Mouse (Mus musculus): Measurements from ENCODE around the gene Rpl28. TPM values are rescaled to one million over a fixed set of nuclear protein-coding genes. Genes with fewer than 3 reads are reported as not detected.

The Rpl28 gene
- polyA plus RNA-seq, 1 experiment from 2014 or later = 312 TPM

GRCm38 (mm10) chr7:4835631-4836327, 43.1 kb downstream of the Rpl28 start:
- peak; percentile 39; the same call in 1 of the 2 replicates for ATAC-seq (ENCODE audit: insufficient number of reproducible peaks, insufficient read depth, low FRiP score, low read depth)
- Histone ChIP-seq H3K4me2 (replicated peaks; ENCODE audit: low read depth, low read length) (peak overlapping the region; percentile 80), H3K4me1 (ENCODE audit: control insufficient read depth, insufficient read depth, low read length) (0 out of 2 replicates have a peak, but pooled peaks cover 3% of the 10 kb centered on the region), H3K4me3 (ENCODE audit: low read depth, low read length) (peak overlapping the region; percentile 41), H3K9me3 (ENCODE audit: control insufficient read depth, low read depth, low read length) (0 out of 2 replicates have a peak, but pooled peaks cover 3% of the 10 kb centered on the region), H3K27ac (ENCODE audit: low read length) (no peak overlapping the region), H3K9ac (replicated peaks; ENCODE audit: low read depth, low read length) (peak overlapping the region; percentile 42; the same call in 1 of the 2 replicates), H3K27me3 (ENCODE audit: control insufficient read depth, insufficient read depth, low read length) (peaks cover 20% of the 10 kb centered on the region; the same call in 1 of the 2 replicates), H3K36me3 (ENCODE audit: control insufficient read depth, insufficient read depth, low read length) (no peaks in the 10 kb centered on the region)
- WGBS = 7% methylated on average over 32 of the region's 34 CpGs

DNA sequence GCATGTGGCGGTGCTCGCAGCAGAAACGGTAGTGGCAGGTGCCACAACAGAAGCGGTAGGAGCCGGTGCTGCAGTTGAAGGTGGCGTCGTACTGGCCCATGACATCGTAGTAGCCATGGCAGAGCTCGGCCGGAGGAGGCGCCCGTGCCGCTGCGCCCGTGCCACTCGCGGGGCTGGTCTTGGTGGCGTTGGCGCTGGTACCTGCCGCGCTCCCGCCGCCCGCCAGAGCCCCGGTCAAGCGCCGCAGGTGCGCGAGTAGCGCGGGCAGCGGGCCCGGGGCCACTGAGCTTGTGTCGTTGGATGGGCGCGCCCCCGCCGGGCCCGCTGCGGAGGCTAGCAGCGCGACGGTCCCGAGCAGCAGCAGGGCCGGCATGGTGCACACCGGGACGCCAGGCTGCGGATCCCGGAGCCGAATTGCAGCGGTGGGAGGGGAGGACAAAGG, 43.7 kb downstream of the Rpl28 start:
- peaks cover 20% of the 10 kb centered on the region; the same call in 1 of the 2 replicates for H3K27me3 ChIP-seq (ENCODE audit: control insufficient read depth, insufficient read depth, low read length)
- H3K9ac ChIP-seq (replicated peaks; ENCODE audit: low read depth, low read length) = peak overlapping the region; percentile 42; the same call in 1 of the 2 replicates
- H3K9me3 ChIP-seq (ENCODE audit: control insufficient read depth, low read depth, low read length) = 0 out of 2 replicates have a peak, but pooled peaks cover 3% of the 10 kb centered on the region
- peak overlapping the region; percentile 80 for H3K4me2 ChIP-seq (replicated peaks; ENCODE audit: low read depth, low read length)
- peak; percentile 74 for ATAC-seq (ENCODE audit: insufficient number of reproducible peaks, insufficient read depth, low FRiP score, low read depth)
- no peak overlapping the region for H3K27ac ChIP-seq (ENCODE audit: low read length)
- H3K4me3 ChIP-seq (ENCODE audit: low read depth, low read length) = peak overlapping the region; percentile 41
- no peaks in the 10 kb centered on the region for H3K36me3 ChIP-seq (ENCODE audit: control insufficient read depth, insufficient read depth, low read length)
- WGBS = under 1% methylated on average over 51 of the region's 51 CpGs
- 0 out of 2 replicates have a peak, but pooled peaks cover 3% of the 10 kb centered on the region for H3K4me1 ChIP-seq (ENCODE audit: control insufficient read depth, insufficient read depth, low read length)

DNA sequence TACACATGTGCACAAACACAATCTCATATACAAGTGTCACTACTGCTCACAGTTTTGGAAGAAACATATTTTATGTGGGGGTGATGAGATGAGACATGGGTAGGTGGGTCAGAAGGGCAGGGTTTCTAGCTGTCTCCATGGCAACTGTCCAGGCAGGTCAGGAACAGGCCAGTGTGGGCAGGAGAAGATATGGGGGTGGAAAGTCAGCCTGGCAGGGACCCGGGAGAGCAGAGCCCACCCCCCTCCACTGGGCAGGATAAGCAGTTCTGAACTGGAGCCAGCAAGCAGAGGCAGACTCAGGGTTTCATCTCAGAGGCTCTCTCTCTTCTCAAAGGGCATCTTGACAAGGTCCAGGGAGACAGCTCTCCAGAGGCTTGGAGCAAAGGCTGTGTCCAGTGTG, 45.0 kb downstream of the Rpl28 start:
- H3K9me3 ChIP-seq (ENCODE audit: control insufficient read depth, low read depth, low read length) = 0 out of 2 replicates have a peak, but pooled peaks cover 3% of the 10 kb centered on the region
- no peak overlapping the region for H3K27ac ChIP-seq (ENCODE audit: low read length)
- H3K4me1 ChIP-seq (ENCODE audit: control insufficient read depth, insufficient read depth, low read length) = peaks cover 6% of the 10 kb centered on the region; the same call in 1 of the 2 replicates
- no peaks in the 10 kb centered on the region for H3K36me3 ChIP-seq (ENCODE audit: control insufficient read depth, insufficient read depth, low read length)
- H3K4me2 ChIP-seq (replicated peaks; ENCODE audit: low read depth, low read length) = no peak overlapping the region
- H3K9ac ChIP-seq (replicated peaks; ENCODE audit: low read depth, low read length) = no peak overlapping the region
- no peak for ATAC-seq (ENCODE audit: insufficient number of reproducible peaks, insufficient read depth, low FRiP score, low read depth)
- WGBS = 6% methylated on average over 1 of the region's 1 CpGs
- peaks cover 29% of the 10 kb centered on the region; the same call in 1 of the 2 replicates for H3K27me3 ChIP-seq (ENCODE audit: control insufficient read depth, insufficient read depth, low read length)
- no peak overlapping the region for H3K4me3 ChIP-seq (ENCODE audit: low read depth, low read length)

DNA sequence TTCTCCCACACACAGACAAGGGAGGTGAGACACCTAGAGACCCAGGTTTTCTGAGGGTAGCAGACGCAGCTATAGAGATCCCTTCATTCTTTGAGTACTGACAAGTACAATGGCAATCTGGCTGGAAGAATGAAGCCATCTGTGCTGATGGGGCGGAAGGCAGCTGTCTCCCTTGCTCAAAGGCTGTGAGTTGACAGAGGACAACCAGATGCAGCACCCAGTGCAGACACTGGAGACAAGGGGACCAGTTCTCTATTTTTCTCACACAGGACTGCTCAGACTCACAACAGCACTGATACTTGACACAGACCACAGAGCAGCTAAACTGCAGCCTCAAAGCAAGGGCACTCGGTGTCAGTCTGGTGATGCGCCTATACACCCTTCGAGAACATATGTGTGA, 49.4 kb downstream of the Rpl28 start:
- Histone ChIP-seq H3K4me3 (ENCODE audit: low read depth, low read length) (no peak overlapping the region), H3K4me1 (ENCODE audit: control insufficient read depth, insufficient read depth, low read length) (peaks cover 22% of the 10 kb centered on the region), H3K9ac (replicated peaks; ENCODE audit: low read depth, low read length) (no peak overlapping the region), H3K9me3 (ENCODE audit: control insufficient read depth, low read depth, low read length) (0 out of 2 replicates have a peak, but pooled peaks cover 2% of the 10 kb centered on the region), H3K4me2 (replicated peaks; ENCODE audit: low read depth, low read length) (0 out of 2 replicates have a peak overlapping the region, but pooled peaks have one; percentile 32), H3K27ac (ENCODE audit: low read length) (no peak overlapping the region), H3K27me3 (ENCODE audit: control insufficient read depth, insufficient read depth, low read length) (peaks cover 23% of the 10 kb centered on the region), H3K36me3 (ENCODE audit: control insufficient read depth, insufficient read depth, low read length) (no peaks in the 10 kb centered on the region)
- WGBS = 46% methylated on average over 5 of the region's 5 CpGs
- no peak for ATAC-seq (ENCODE audit: insufficient number of reproducible peaks, insufficient read depth, low FRiP score, low read depth)

DNA sequence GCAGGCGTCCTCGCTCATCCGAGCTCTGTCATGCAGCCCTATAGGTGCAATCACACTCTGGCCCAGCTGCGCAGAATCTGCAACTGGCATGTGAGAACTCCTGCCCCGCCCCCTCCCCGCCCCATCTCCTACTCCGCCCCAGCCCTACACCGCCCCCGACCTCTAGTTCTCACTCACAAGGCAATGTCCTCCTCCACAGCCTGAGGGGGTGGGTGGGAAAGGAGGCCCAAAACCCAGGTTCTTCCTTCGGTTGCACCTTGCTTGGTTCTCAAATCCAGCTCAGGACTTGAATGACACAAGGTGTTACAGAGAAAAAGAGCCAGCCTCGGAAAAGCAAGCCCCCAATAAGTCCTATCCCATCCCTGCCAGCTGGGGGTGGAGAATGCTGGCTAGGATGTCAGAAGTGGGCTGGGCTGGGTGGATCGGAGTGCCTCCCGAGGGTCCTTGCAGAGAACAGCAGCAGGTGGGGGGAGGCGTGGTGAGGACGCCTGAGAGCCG, 50.0 kb downstream of the Rpl28 start:
- WGBS = under 1% methylated on average over 16 of the region's 16 CpGs
- Histone ChIP-seq H3K4me2 (replicated peaks; ENCODE audit: low read depth, low read length) (peak overlapping the region; percentile 32), H3K27me3 (ENCODE audit: control insufficient read depth, insufficient read depth, low read length) (peaks cover 23% of the 10 kb centered on the region), H3K9ac (replicated peaks; ENCODE audit: low read depth, low read length) (no peak overlapping the region), H3K27ac (ENCODE audit: low read length) (no peak overlapping the region), H3K4me3 (ENCODE audit: low read depth, low read length) (peak overlapping the region; percentile 15; the same call in 1 of the 2 replicates), H3K9me3 (ENCODE audit: control insufficient read depth, low read depth, low read length) (no peaks in the 10 kb centered on the region), H3K4me1 (ENCODE audit: control insufficient read depth, insufficient read depth, low read length) (peaks cover 22% of the 10 kb centered on the region), H3K36me3 (ENCODE audit: control insufficient read depth, insufficient read depth, low read length) (no peaks in the 10 kb centered on the region)
- ATAC-seq (ENCODE audit: insufficient number of reproducible peaks, insufficient read depth, low FRiP score, low read depth) = peak; percentile 57; the same call in 1 of the 2 replicates

DNA sequence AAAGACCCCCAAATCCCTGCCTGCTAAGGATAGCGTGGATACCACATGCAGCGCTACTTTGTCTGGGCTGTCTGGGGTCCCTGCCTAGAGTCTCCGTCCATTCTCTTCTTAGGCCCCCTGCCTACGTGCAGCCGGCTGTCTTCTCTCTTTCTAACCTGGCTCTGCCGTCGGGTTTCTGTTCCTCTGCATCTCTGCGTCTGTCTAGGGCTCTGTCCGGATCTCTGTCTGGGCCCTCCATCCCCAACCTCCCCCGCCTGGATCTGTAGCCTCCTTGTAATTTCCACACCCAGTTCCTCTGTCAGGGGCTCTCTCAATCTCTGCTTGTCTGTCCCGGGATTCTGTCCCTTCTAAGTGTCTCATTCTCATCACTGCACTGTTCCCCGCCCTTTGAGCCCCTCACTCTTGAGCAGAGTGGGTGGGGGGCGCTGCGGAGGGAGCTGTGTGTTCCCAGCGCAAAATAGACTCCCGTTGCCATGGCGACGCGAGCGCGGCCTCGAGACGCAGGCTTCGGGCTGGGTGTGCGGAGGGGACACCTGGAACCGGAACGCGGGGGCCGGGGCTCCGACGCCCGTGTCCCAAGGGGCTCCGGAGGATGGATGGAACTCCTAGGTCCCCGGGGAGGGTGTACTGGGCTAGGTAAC, 51.0 kb downstream of the Rpl28 start:
- H3K9ac ChIP-seq (replicated peaks; ENCODE audit: low read depth, low read length) = no peak overlapping the region; the same call in 1 of the 2 replicates
- no peaks in the 10 kb centered on the region for H3K9me3 ChIP-seq (ENCODE audit: control insufficient read depth, low read depth, low read length)
- peaks cover 23% of the 10 kb centered on the region for H3K27me3 ChIP-seq (ENCODE audit: control insufficient read depth, insufficient read depth, low read length)
- peaks cover 22% of the 10 kb centered on the region for H3K4me1 ChIP-seq (ENCODE audit: control insufficient read depth, insufficient read depth, low read length)
- H3K4me2 ChIP-seq (replicated peaks; ENCODE audit: low read depth, low read length) = peak overlapping the region; percentile 93
- 2% methylated on average over 34 of the region's 34 CpGs for WGBS
- peak overlapping the region; percentile 41 for H3K4me3 ChIP-seq (ENCODE audit: low read depth, low read length)
- peak; percentile 26; the same call in 1 of the 2 replicates for ATAC-seq (ENCODE audit: insufficient number of reproducible peaks, insufficient read depth, low FRiP score, low read depth)
- no peak overlapping the region; the same call in 1 of the 2 replicates for H3K27ac ChIP-seq (ENCODE audit: low read length)
- no peaks in the 10 kb centered on the region for H3K36me3 ChIP-seq (ENCODE audit: control insufficient read depth, insufficient read depth, low read length)

DNA sequence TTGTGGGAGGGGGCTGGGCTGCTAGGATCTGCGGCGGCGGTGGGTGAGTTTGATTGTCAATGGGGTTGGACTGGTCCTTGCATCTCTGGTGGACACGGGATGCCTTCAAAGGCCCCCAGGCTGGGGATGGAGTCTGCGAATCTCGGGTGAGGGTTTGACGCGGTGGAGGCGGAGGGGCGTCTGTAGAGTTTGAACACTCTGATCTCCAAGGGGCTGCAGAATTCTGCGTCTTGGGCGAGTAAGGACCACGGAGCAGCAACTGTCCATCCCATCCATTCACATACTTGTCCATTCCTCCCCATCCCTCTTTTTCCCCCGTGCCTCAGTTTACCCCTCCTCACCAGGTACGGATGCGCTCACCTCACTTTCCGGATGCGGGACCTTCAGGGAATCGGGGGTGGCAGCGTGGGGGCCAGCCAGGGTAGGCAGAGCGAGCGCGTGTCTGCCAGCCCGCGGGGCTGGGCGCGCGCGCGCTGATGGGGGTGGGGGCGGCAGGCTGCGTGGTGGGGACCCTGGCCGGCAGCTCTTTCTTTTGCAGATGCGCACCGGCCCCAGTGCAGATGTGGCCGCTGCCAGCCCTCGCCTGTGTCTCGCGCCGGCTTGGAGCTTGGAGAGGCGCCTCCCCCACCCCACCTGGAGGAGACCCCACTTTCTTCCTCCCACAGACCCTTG, 51.7 kb downstream of the Rpl28 start, which contains the start of gene Shisa7:
Gene Shisa7, minus strand, starts transcription at position 452 of the 672 bp plus-strand sequence.
- Histone ChIP-seq H3K4me1 (ENCODE audit: control insufficient read depth, insufficient read depth, low read length) (peaks cover 22% of the 10 kb centered on the region), H3K4me3 (ENCODE audit: low read depth, low read length) (peak within 1 kb of the TSS; percentile 41), H3K27ac (ENCODE audit: low read length) (no peak within 1 kb of the TSS; the same call in 1 of the 2 replicates), H3K4me2 (replicated peaks; ENCODE audit: low read depth, low read length) (peak within 1 kb of the TSS; percentile 93), H3K27me3 (ENCODE audit: control insufficient read depth, insufficient read depth, low read length) (peaks cover 23% of the 10 kb centered on the region), H3K9me3 (ENCODE audit: control insufficient read depth, low read depth, low read length) (no peaks in the 10 kb centered on the region), H3K9ac (replicated peaks; ENCODE audit: low read depth, low read length) (peak within 1 kb of the TSS; percentile 14; the same call in 1 of the 2 replicates), H3K36me3 (ENCODE audit: control insufficient read depth, insufficient read depth, low read length) (no peaks in the 10 kb centered on the region)
- WGBS = 1% methylated on average over 40 of the region's 41 CpGs
- ATAC-seq (ENCODE audit: insufficient number of reproducible peaks, insufficient read depth, low FRiP score, low read depth) = peak; percentile 30; the same call in 1 of the 2 replicates

All from stomach, embryonic 14.5 days (tissue).